Mouse (Mus musculus) heart, embryonic 16.5 days (tissue): ENCODE results near the gene Gucd1. TPM values are rescaled to one million over a fixed set of nuclear protein-coding genes. Genes with fewer than 3 reads are reported as not detected.

Source experiments
- ATAC-seq: fragments of 200-750 bp; cut with Nextera tagmentation; replicated peaks from 2 replicates; pipeline ENCODE4 v1.8.0; 2017; ENCODE audit warnings: moderate number of reproducible peaks; ENCODE audit not compliant: insufficient read depth, low FRiP score; ENCODE audit errors: extremely low read depth
- H3K27ac ChIP-seq: fragments of 300-500 bp; sonication (generic); 2 replicates; pipeline ENCODE4 v1.5.1; 2014; ENCODE audit warnings: mild to moderate bottlenecking, low read length, control low read depth, moderate library complexity
- H3K27me3 ChIP-seq: fragments of 300-500 bp; sonication (generic); 2 replicates; pipeline ENCODE4 v1.6.1; 2014; ENCODE audit warnings: low read length, mixed read lengths; ENCODE audit not compliant: control insufficient read depth, insufficient read depth
- H3K36me3 ChIP-seq: fragments of 300-500 bp; sonication (generic); 2 replicates; pipeline ENCODE4 v1.6.1; 2014; ENCODE audit not compliant: control insufficient read depth, insufficient read depth
- H3K4me1 ChIP-seq: fragments of 300-500 bp; sonication (generic); 2 replicates; pipeline ENCODE4 v1.6.1; 2014; ENCODE audit warnings: low read length, mixed read lengths; ENCODE audit not compliant: control insufficient read depth, insufficient read depth
- H3K4me2 ChIP-seq: fragments of 300-500 bp; sonication (generic); 2 replicates; pipeline ENCODE4 v1.6.1; 2014; ENCODE audit warnings: low read depth, mild to moderate bottlenecking, control low read depth, low read length
- H3K4me3 ChIP-seq: fragments of 300-500 bp; sonication (generic); 2 replicates; pipeline ENCODE4 v1.5.1; 2014; ENCODE audit warnings: mild to moderate bottlenecking, control low read depth, low read length
- H3K9ac ChIP-seq: fragments of 300-500 bp; sonication (generic); 2 replicates; pipeline ENCODE4 v1.6.1; 2014; ENCODE audit warnings: low read length, control low read depth
- H3K9me3 ChIP-seq: fragments of 300-500 bp; sonication (generic); replicated peaks from 2 replicates; pipeline ENCODE4 v1.6.1; 2016; ENCODE audit warnings: low read length; ENCODE audit not compliant: control insufficient read depth
- WGBS: fragments of 180-500 bp; shearing (Covaris S2); extraction: QIAGEN DNeasy Blood & Tissue Kit; methylation state at CpG from one replicate; pipeline ENCODE4 v1.1.7; 2014; 5-methylcytosine and 5-hydroxymethylcytosine counted together
- polyA plus RNA-seq: library from polyadenylated mRNA; unstranded; fragments of >200 nt; fragmentation: Nextera tagmentation; extraction: Ambion mirVana; gene quantifications from 2 replicates; pipeline ENCODE4 v1.2.1, GENCODE M21; 2015

Gene Gucd1
- polyA plus RNA-seq, 1 experiment from 2014 or later, result 26.9 TPM

GRCm38 (mm10) chr10:75318206-75318605, 199.6 kb downstream of the Gucd1 start:
- 67% methylated on average over 6 of the region's 6 CpGs for WGBS
- peak overlapping the region; percentile 74 for H3K4me3 ChIP-seq
- peaks cover 24% of the 10 kb centered on the region for H3K4me1 ChIP-seq
- no peaks in the 10 kb centered on the region for H3K9me3 ChIP-seq
- H3K4me2 ChIP-seq, result peak overlapping the region; percentile 88
- H3K27ac ChIP-seq, result peak overlapping the region; percentile 71
- no peak for ATAC-seq
- H3K9ac ChIP-seq, result peak overlapping the region; percentile 86
- peaks cover 4% of the 10 kb centered on the region; the same call in 1 of the 2 replicates for H3K27me3 ChIP-seq
- H3K36me3 ChIP-seq, result no peaks in the 10 kb centered on the region

- WGBS, result under 1% methylated on average over 79 of the region's 81 CpGs
- Histone ChIP-seq H3K4me2 (peak overlapping the region; percentile 88), H3K27me3 (peaks cover 4% of the 10 kb centered on the region; the same call in 1 of the 2 replicates), H3K27ac (peak overlapping the region; percentile 71), H3K9me3 (no peaks in the 10 kb centered on the region), H3K4me3 (peak overlapping the region; percentile 74), H3K9ac (peak overlapping the region; percentile 86), H3K36me3 (peaks cover 3% of the 10 kb centered on the region; the same call in 1 of the 2 replicates), H3K4me1 (peaks cover 25% of the 10 kb centered on the region)
- peak; percentile 61 for ATAC-seq
These were observed 200.6 kb downstream of the Gucd1 start for GRCm38 (mm10) chr10:75316908-75317761.

GRCm38 (mm10) chr10:75316872-75316907, 201.1 kb downstream of the Gucd1 start, which contains the start of gene Adora2a:
Adora2a (plus strand) TSS chr10:75316877.
- peaks cover 4% of the 10 kb centered on the region; the same call in 1 of the 2 replicates for H3K27me3 ChIP-seq

DNA sequence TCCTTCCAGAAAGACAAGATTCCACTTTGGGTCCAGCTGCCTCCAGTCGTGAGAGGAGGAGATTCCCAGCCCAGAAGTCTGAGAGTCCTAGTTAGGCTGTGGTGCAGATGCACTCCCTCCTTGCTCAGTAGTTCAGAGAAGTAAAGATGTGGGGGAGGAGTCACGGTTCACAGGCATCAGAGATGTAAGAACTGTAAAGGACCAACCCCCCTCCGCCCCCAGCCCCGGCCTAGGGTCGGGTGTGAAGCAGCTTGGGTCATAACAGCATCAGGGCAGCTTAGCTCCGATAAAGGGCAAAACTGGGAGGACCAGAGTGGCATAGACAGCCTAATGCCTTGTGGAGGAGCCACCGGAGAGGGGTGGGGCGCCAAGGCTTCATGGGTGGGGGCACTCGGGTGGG, 201.3 kb downstream of the Gucd1 start:
- peak overlapping the region; percentile 88 for H3K4me2 ChIP-seq
- WGBS, result 6% methylated on average over 8 of the region's 9 CpGs
- ATAC-seq, result peak; percentile 18; the same call in 1 of the 2 replicates

More at GRCm38 (mm10) chr10:75316872-75316907, 201.1 kb downstream of the Gucd1 start, which contains the start of gene Adora2a:
- Histone ChIP-seq H3K27ac (peak within 1 kb of the TSS; percentile 71), H3K4me1 (peaks cover 25% of the 10 kb centered on the region), H3K9ac (peak within 1 kb of the TSS; percentile 86), H3K4me3 (peak within 1 kb of the TSS; percentile 74), H3K9me3 (no peaks in the 10 kb centered on the region), H3K36me3 (peaks cover 3% of the 10 kb centered on the region; the same call in 1 of the 2 replicates), H3K4me2 (peak within 1 kb of the TSS; percentile 88)
- WGBS, result 0% methylated on average over 4 of the region's 4 CpGs
- no peak for ATAC-seq

DNA sequence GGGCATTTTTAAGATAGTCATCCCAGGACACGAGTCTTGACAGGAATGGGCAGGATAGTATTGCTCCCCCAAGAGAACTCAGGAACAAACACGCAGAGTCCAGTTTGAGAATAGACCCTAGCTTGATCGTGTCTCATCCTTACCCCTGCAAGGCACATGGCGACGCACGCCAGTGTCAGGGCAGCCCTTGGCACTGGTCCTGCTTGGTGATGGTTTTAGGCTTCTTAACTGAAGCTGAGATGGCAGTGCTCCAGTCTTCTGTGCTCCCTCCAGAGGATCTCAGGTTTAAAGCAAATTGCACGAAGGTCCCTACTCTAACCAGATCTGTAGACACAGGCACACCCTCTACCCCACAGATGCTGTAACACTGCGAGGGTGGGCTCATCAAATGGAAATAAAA, 202.0 kb downstream of the Gucd1 start:
- Histone ChIP-seq H3K9me3 (no peaks in the 10 kb centered on the region), H3K4me1 (peaks cover 25% of the 10 kb centered on the region), H3K4me3 (no peak overlapping the region), H3K27ac (no peak overlapping the region), H3K27me3 (peaks cover 4% of the 10 kb centered on the region; the same call in 1 of the 2 replicates), H3K9ac (no peak overlapping the region), H3K4me2 (no peak overlapping the region), H3K36me3 (peaks cover 6% of the 10 kb centered on the region)
- ATAC-seq, result no peak
- WGBS, result 62% methylated on average over 8 of the region's 8 CpGs

More for the DNA sequence above, 201.3 kb downstream of the Gucd1 start:
- peaks cover 4% of the 10 kb centered on the region; the same call in 1 of the 2 replicates for H3K27me3 ChIP-seq
- H3K4me1 ChIP-seq, result peaks cover 25% of the 10 kb centered on the region
- peak overlapping the region; percentile 86 for H3K9ac ChIP-seq
- H3K9me3 ChIP-seq, result no peaks in the 10 kb centered on the region
- H3K27ac ChIP-seq, result peak overlapping the region; percentile 60
- peak overlapping the region; percentile 74 for H3K4me3 ChIP-seq
- H3K36me3 ChIP-seq, result peaks cover 3% of the 10 kb centered on the region; the same call in 1 of the 2 replicates

DNA sequence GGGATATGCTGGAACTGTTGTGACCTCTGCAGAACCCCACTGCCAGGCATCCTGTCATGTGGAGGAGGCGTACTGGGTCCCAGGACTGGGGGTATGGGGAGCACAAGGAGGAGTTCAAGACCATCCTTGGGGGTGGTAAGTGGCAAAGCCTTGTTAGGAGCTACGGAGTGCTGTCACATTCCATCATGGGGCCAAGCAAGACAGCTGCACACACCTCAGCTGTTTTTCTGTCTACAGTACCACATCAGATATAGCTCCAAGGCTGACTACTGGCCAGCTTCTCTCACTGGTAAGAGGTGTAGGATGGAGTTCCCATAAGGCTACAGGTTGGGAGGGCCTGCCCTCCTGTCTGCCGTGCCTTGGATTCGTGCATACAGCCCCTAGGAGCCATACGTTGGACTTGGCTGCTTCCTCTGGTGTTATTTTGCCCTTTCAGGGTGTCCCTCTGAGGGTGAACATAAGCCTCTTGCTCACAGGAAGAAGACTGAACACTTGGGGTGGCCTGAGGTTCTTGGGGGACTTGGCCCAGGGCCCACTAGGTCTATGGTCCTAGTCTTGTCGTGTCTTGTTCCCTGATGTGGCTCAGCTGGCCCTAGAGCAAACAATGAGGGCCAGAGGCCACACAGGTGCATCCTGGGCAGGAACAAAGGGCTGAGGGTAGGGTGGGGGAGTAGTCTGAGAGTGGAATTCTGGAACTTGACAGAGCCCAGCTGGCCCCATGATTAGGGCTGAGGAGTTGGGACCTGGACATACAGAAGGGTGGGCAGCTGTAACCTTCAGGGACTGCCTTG, 203.4 kb downstream of the Gucd1 start:
- WGBS, result 61% methylated on average over 6 of the region's 6 CpGs
- Histone ChIP-seq H3K9me3 (no peaks in the 10 kb centered on the region), H3K4me1 (peaks cover 25% of the 10 kb centered on the region), H3K4me3 (no peak overlapping the region), H3K9ac (no peak overlapping the region), H3K27me3 (peaks cover 4% of the 10 kb centered on the region; the same call in 1 of the 2 replicates), H3K27ac (peak overlapping the region; percentile 42), H3K4me2 (no peak overlapping the region), H3K36me3 (peaks cover 16% of the 10 kb centered on the region)
- peak; percentile 19; the same call in 1 of the 2 replicates for ATAC-seq

DNA sequence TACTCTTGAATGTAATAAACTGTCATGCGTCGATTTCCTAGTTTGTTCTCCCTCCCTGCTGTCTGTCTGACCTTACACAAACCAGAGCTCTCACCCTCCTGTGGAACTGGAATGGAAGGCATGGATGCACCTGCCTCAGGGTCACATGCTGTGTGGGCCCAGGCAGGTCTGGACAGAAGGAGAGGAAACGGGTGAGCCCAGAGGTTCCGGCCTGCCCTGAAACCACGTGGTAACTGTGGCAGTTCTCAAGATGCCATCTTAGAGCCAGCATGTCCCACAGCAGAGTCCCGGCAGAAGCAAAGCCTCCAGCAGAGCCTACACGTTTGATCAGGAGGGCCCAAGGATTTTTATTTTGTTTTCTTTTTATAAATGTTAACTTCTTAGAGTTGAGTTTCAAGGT, 205.4 kb downstream of the Gucd1 start:
- Histone ChIP-seq H3K9me3 (no peaks in the 10 kb centered on the region), H3K9ac (no peak overlapping the region), H3K4me2 (no peak overlapping the region), H3K27me3 (no peaks in the 10 kb centered on the region), H3K36me3 (peaks cover 29% of the 10 kb centered on the region), H3K4me3 (no peak overlapping the region), H3K27ac (no peak overlapping the region), H3K4me1 (peaks cover 20% of the 10 kb centered on the region)
- no peak for ATAC-seq
- 76% methylated on average over 7 of the region's 7 CpGs for WGBS

- no peak overlapping the region for H3K9ac ChIP-seq
- H3K9me3 ChIP-seq, result no peaks in the 10 kb centered on the region
- peaks cover 15% of the 10 kb centered on the region; the same call in 1 of the 2 replicates for H3K4me1 ChIP-seq
- H3K27me3 ChIP-seq, result no peaks in the 10 kb centered on the region
- no peak overlapping the region for H3K27ac ChIP-seq
- H3K36me3 ChIP-seq, result peaks cover 32% of the 10 kb centered on the region
- WGBS, result 82% methylated on average over 7 of the region's 7 CpGs
- no peak overlapping the region for H3K4me2 ChIP-seq
- no peak for ATAC-seq
- no peak overlapping the region for H3K4me3 ChIP-seq
These were observed 210.6 kb downstream of the Gucd1 start for GRCm38 (mm10) chr10:75307130-75307529.

GRCm38 (mm10) chr10:75304413-75304812, 213.4 kb downstream of the Gucd1 start:
- H3K4me3 ChIP-seq, result no peak overlapping the region
- ATAC-seq, result peak; percentile 77
- no peak overlapping the region for H3K9ac ChIP-seq
- no peak overlapping the region for H3K4me2 ChIP-seq
- H3K4me1 ChIP-seq, result peaks cover 24% of the 10 kb centered on the region
- H3K27ac ChIP-seq, result peak overlapping the region; percentile 74
- H3K9me3 ChIP-seq, result no peaks in the 10 kb centered on the region
- no peaks in the 10 kb centered on the region for H3K27me3 ChIP-seq
- H3K36me3 ChIP-seq, result peaks cover 20% of the 10 kb centered on the region
- 38% methylated on average over 6 of the region's 6 CpGs for WGBS
